ENCODE assay signal across 15 mouse cellular contexts in genomic region chr5:139658865-139659264, GRCm38 (mm10).
DNase-seq lines count a peak whose midpoint lies in the region; ATAC-seq and TF ChIP-seq lines count a peak whose summit lies in the region.
"Had no signal": no experiment of that assay in that cellular context is flagged by ENCODE, and none has a peak within 500 bp of the region (broad histone marks: within the 10 kb centered on the region; RNA-seq: fewer than 3 reads in every experiment).

No protein-coding gene starts in this region.

- H3K9me3 ChIP-seq in forebrain, embryonic 13.5 days (replicated peaks) = no peaks in the 10 kb centered on the region
- no peaks in the 10 kb centered on the region for H3K9me3 ChIP-seq in forebrain, embryonic 16.5 days (ENCODE audit: control insufficient read depth, low read length)
- no peaks in the 10 kb centered on the region for H3K9me3 ChIP-seq in midbrain, embryonic 10.5 days (replicated peaks)
- H3K9me3 ChIP-seq in midbrain, embryonic 14.5 days (ENCODE audit: control insufficient read depth, low read length) = no peaks in the 10 kb centered on the region
- no peaks in the 10 kb centered on the region for H3K9me3 ChIP-seq in forebrain, postnatal 0 days (ENCODE audit: low read length)
- no peaks in the 10 kb centered on the region for H3K9me3 ChIP-seq in midbrain, embryonic 16.5 days (replicated peaks; ENCODE audit: control insufficient read depth, low read length, poor library complexity, severe bottlenecking)
- no peaks in the 10 kb centered on the region for H3K9me3 ChIP-seq in heart, embryonic 10.5 days
- H3K9me3 ChIP-seq: liver, embryonic 13.5 days had no signal

- H3K36me3 ChIP-seq in forebrain, embryonic 13.5 days (ENCODE audit: poor library complexity, severe bottlenecking) = no peaks in the 10 kb centered on the region
- no peaks in the 10 kb centered on the region for H3K36me3 ChIP-seq in forebrain, embryonic 16.5 days (ENCODE audit: control insufficient read depth, insufficient read depth)
- no peaks in the 10 kb centered on the region for H3K36me3 ChIP-seq in midbrain, embryonic 10.5 days
- no peaks in the 10 kb centered on the region for H3K36me3 ChIP-seq in midbrain, embryonic 14.5 days (ENCODE audit: control insufficient read depth, insufficient read depth, low read length)
- no peaks in the 10 kb centered on the region for H3K36me3 ChIP-seq in forebrain, postnatal 0 days (ENCODE audit: insufficient read depth)
- no peaks in the 10 kb centered on the region for H3K36me3 ChIP-seq in midbrain, embryonic 16.5 days (ENCODE audit: control insufficient read depth, insufficient read depth, low read length)
- no peaks in the 10 kb centered on the region for H3K36me3 ChIP-seq in heart, embryonic 10.5 days
- H3K36me3 ChIP-seq: liver, embryonic 13.5 days had no signal

- H3K9ac ChIP-seq in forebrain, embryonic 13.5 days = no peak overlapping the region
- no peak overlapping the region for H3K9ac ChIP-seq in forebrain, embryonic 16.5 days (replicated peaks; ENCODE audit: low read depth, low read length)
- no peak overlapping the region for H3K9ac ChIP-seq in midbrain, embryonic 14.5 days (replicated peaks; ENCODE audit: low read length)
- H3K9ac ChIP-seq in forebrain, postnatal 0 days = no peak overlapping the region
- no peak overlapping the region for H3K9ac ChIP-seq in midbrain, embryonic 16.5 days (ENCODE audit: low read depth, low read length)
- H3K9ac ChIP-seq: liver, embryonic 13.5 days had no signal

- H3K4me1 ChIP-seq in forebrain, embryonic 13.5 days = peaks cover 8% of the 10 kb centered on the region
- H3K4me1 ChIP-seq in forebrain, embryonic 16.5 days (replicated peaks; ENCODE audit: control insufficient read depth, insufficient read depth, low read length) = peaks cover 7% of the 10 kb centered on the region
- H3K4me1 ChIP-seq in midbrain, embryonic 10.5 days = peaks cover 14% of the 10 kb centered on the region
- peaks cover 9% of the 10 kb centered on the region for H3K4me1 ChIP-seq in midbrain, embryonic 14.5 days (ENCODE audit: control insufficient read depth, insufficient read depth, low read length)
- H3K4me1 ChIP-seq in forebrain, postnatal 0 days (ENCODE audit: insufficient read depth) = 0 out of 2 replicates have a peak, but pooled peaks cover 5% of the 10 kb centered on the region
- peaks cover 5% of the 10 kb centered on the region for H3K4me1 ChIP-seq in midbrain, embryonic 16.5 days (ENCODE audit: control insufficient read depth, insufficient read depth, low read length)
- H3K4me1 ChIP-seq in heart, embryonic 10.5 days = peaks cover 5% of the 10 kb centered on the region; the same call in 1 of the 2 replicates
- H3K4me1 ChIP-seq: liver, embryonic 13.5 days had no signal

- peaks cover 74% of the 10 kb centered on the region for H3K27me3 ChIP-seq in forebrain, embryonic 13.5 days
- H3K27me3 ChIP-seq in forebrain, embryonic 16.5 days (replicated peaks; ENCODE audit: control insufficient read depth, insufficient read depth, low read length) = peaks cover 28% of the 10 kb centered on the region
- peaks cover 74% of the 10 kb centered on the region for H3K27me3 ChIP-seq in midbrain, embryonic 10.5 days (ENCODE audit: low read depth, poor library complexity, severe bottlenecking)
- no peaks in the 10 kb centered on the region; the same call in 1 of the 2 replicates for H3K27me3 ChIP-seq in midbrain, embryonic 14.5 days (ENCODE audit: control insufficient read depth, insufficient read depth, low read length)
- H3K27me3 ChIP-seq in forebrain, postnatal 0 days (ENCODE audit: insufficient read depth, low read length) = peaks cover 21% of the 10 kb centered on the region
- H3K27me3 ChIP-seq in midbrain, embryonic 16.5 days (ENCODE audit: control insufficient read depth, insufficient read depth, low read depth, low read length) = peaks cover 2% of the 10 kb centered on the region
- H3K27me3 ChIP-seq in heart, embryonic 10.5 days (ENCODE audit: insufficient read depth, poor library complexity, severe bottlenecking) = peaks cover 77% of the 10 kb centered on the region

- H3K27ac ChIP-seq in forebrain, embryonic 13.5 days = no peak overlapping the region
- no peak overlapping the region for H3K27ac ChIP-seq in forebrain, embryonic 16.5 days (ENCODE audit: low read length)
- no peak overlapping the region for H3K27ac ChIP-seq in midbrain, embryonic 10.5 days (replicated peaks)
- no peak overlapping the region for H3K27ac ChIP-seq in midbrain, embryonic 14.5 days (replicated peaks; ENCODE audit: low read depth, low read length)
- H3K27ac ChIP-seq in forebrain, postnatal 0 days (ENCODE audit: low read depth, low read length) = no peak overlapping the region
- H3K27ac ChIP-seq in midbrain, embryonic 16.5 days (ENCODE audit: low read length) = no peak overlapping the region
- no peak overlapping the region for H3K27ac ChIP-seq in heart, embryonic 10.5 days
- H3K27ac ChIP-seq: liver, embryonic 13.5 days had no signal

- peak overlapping the region; percentile 40; the same call in 1 of the 2 replicates for H3K4me2 ChIP-seq in forebrain, embryonic 13.5 days
- H3K4me2 ChIP-seq in forebrain, embryonic 16.5 days (ENCODE audit: low read length) = no peak overlapping the region
- H3K4me2 ChIP-seq in midbrain, embryonic 14.5 days (ENCODE audit: low read length) = no peak overlapping the region
- H3K4me2 ChIP-seq in forebrain, postnatal 0 days (ENCODE audit: low read depth) = 0 out of 2 replicates have a peak overlapping the region, but pooled peaks have one; percentile 19
- H3K4me2 ChIP-seq in midbrain, embryonic 16.5 days (ENCODE audit: low read length) = peak overlapping the region; percentile 46; the same call in 1 of the 2 replicates
- H3K4me2 ChIP-seq: liver, embryonic 13.5 days had no signal

- TF ChIP-seq CTCF in forebrain, postnatal 0 days (IDR thresholded peaks at IDR 0.05; ENCODE audit: low read depth) = no peak

- no peak overlapping the region for H3K4me3 ChIP-seq in forebrain, embryonic 13.5 days
- H3K4me3 ChIP-seq in forebrain, embryonic 16.5 days (replicated peaks; ENCODE audit: low read length) = no peak overlapping the region
- H3K4me3 ChIP-seq in midbrain, embryonic 10.5 days = peak overlapping the region; percentile 36; the same call in 1 of the 2 replicates
- H3K4me3 ChIP-seq in midbrain, embryonic 14.5 days (replicated peaks; ENCODE audit: low read depth, low read length) = no peak overlapping the region
- H3K4me3 ChIP-seq in forebrain, postnatal 0 days (ENCODE audit: low read depth, low read length) = no peak overlapping the region
- H3K4me3 ChIP-seq in midbrain, embryonic 16.5 days (ENCODE audit: low read depth, low read length) = no peak overlapping the region
- H3K4me3 ChIP-seq in heart, embryonic 10.5 days = no peak overlapping the region
- H3K4me3 ChIP-seq: erythroblast, embryonic 14.5 days; liver, embryonic 13.5 days had no signal

- WGBS in forebrain, embryonic 13.5 days = 26% methylated on average over 7 of the region's 7 CpGs
- 23% methylated on average over 7 of the region's 7 CpGs for WGBS in forebrain, embryonic 16.5 days
- 39% methylated on average over 7 of the region's 7 CpGs for WGBS in midbrain, embryonic 10.5 days
- 16% methylated on average over 7 of the region's 7 CpGs for WGBS in midbrain, embryonic 14.5 days
- 31% methylated on average over 7 of the region's 7 CpGs for WGBS in forebrain, postnatal 0 days
- 17% methylated on average over 7 of the region's 7 CpGs for WGBS in midbrain, embryonic 16.5 days
- WGBS in heart, embryonic 10.5 days = 30% methylated on average over 7 of the region's 7 CpGs

- ATAC-seq in forebrain, embryonic 13.5 days = no peak
- no peak for ATAC-seq in forebrain, embryonic 16.5 days
- no peak for ATAC-seq in midbrain, embryonic 14.5 days (ENCODE audit: low FRiP score, low TSS enrichment)
- no peak for ATAC-seq in forebrain, postnatal 0 days
- ATAC-seq in midbrain, embryonic 16.5 days = no peak
- ATAC-seq: activated CD4-positive, CD25-positive, alpha-beta regulatory T cell, adult 4 months; lung, postnatal 0 days had no signal

- DNase-seq in midbrain, embryonic 10.5 days (ENCODE audit: low spot score) = no peak
- DNase-seq in midbrain, embryonic 14.5 days = no peak
- DNase-seq in forebrain, postnatal 0 days = no peak
- DNase-seq in heart, embryonic 10.5 days (ENCODE audit: low spot score) = no peak
- DNase-seq in layer of hippocampus, adult 9-11 months = no peak
- DNase-seq: adrenal gland, postnatal 36 days; cerebellum, adult 9-10 months; kidney, adult 2 months; liver, embryonic 13.5 days had no signal

Comparison
In these comparisons a context has a peak if more than half of its experiments do, and no peak if none do; other contexts are left out.
1. H3K4me2 ChIP-seq: peak in forebrain, embryonic 13.5 days (single experiment), forebrain, postnatal 0 days (single experiment) and midbrain, embryonic 16.5 days (single experiment); none in forebrain, embryonic 16.5 days (single experiment) and midbrain, embryonic 14.5 days (single experiment).